Mouse (Mus musculus): Measurements from ENCODE around the gene Hace1.

DNA sequence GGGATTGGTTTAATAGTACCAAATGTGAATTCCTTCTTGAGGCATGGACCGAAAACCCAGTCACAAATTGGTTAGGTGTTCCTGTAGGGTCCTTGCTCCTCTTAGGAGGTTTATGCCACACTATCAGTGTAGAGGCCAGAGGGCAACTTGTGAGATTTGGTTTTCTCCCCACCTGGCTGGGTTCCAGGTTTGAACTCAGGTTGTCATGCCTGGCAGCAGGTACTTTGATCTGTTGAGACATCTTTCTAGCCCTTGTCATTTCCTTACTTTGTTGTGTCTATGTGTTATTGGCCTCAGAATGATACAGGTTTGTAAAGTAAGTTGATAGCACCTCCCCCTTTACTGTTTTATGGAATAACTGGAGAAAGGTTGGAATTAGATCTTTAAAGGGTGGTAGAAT lies 117.9 kb downstream of the Hace1 start:
- TF ChIP-seq CTCF (IDR thresholded peaks at IDR 0.05; ENCODE audit: borderline replicate concordance, insufficient read depth, low read depth, low read length) = no peak
- TF ChIP-seq POLR2A (IDR thresholded peaks at IDR 0.05; ENCODE audit: borderline replicate concordance, insufficient read depth, low read length) = no peak
